Comparison of ENCODE assay signal across 19 mouse cellular contexts in the genomic region with DNA sequence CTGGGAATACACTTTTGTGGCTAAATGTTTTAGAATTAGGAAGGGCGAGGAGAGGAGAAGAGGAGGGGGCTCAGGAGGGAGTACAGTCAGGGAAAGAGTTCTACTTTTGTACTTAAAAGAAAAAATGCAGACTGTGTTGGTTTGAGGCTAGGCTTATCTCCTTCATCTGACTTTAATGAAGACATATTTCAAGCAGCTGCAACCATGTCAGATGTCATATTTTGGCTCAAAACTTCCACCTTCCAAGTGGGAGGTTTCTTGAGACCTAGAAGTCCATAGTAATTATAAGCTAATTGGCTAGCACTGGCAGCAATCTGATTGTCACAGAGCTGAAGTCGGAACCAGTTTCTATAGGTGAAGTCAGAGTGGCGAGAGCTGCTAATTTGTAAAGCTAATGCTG.
DNase-seq lines count a peak whose midpoint lies in the region; ATAC-seq and TF ChIP-seq lines count a peak whose summit lies in the region.
"Had no signal": no experiment of that assay in that cellular context is flagged by ENCODE, and none has a peak within 500 bp of the region (broad histone marks: within the 10 kb centered on the region; RNA-seq: fewer than 3 reads in every experiment).

No protein-coding gene starts in this region.

- H3K27me3 ChIP-seq in kidney, embryonic 14.5 days (ENCODE audit: control insufficient read depth, insufficient read depth, low read length), result no peaks in the 10 kb centered on the region
- no peaks in the 10 kb centered on the region for H3K27me3 ChIP-seq in lung, postnatal 0 days (replicated peaks; ENCODE audit: insufficient read depth, low read length)
- H3K27me3 ChIP-seq in stomach, postnatal 0 days (ENCODE audit: control insufficient read depth, insufficient read depth, low read length), result no peaks in the 10 kb centered on the region

- H3K9me3 ChIP-seq in kidney, embryonic 14.5 days (ENCODE audit: control insufficient read depth, low read length), result no peaks in the 10 kb centered on the region
- H3K9me3 ChIP-seq in lung, postnatal 0 days (ENCODE audit: low read length), result no peaks in the 10 kb centered on the region
- no peaks in the 10 kb centered on the region for H3K9me3 ChIP-seq in stomach, postnatal 0 days (ENCODE audit: control insufficient read depth, low read length)
- H3K9me3 ChIP-seq: forebrain, embryonic 12.5 days; hindbrain, embryonic 12.5 days; liver, embryonic 12.5 days had no signal

- peak; percentile 42 for DNase-seq in embryo, embryonic 10.5 days (ENCODE audit: low spot score)
- DNase-seq in embryo, embryonic 9.5 days (ENCODE audit: extremely low spot score), result no peak
- no peak for DNase-seq in kidney, postnatal 4 days
- DNase-seq in lung, postnatal 0 days (ENCODE audit: low spot score), result peak; percentile 63
- no peak for DNase-seq in lung, postnatal 4 days
- DNase-seq in stomach, postnatal 0 days (ENCODE audit: low spot score), result no peak
- DNase-seq in thymus, postnatal 10 days (ENCODE audit: low spot score in 2 of 2), result no peak
- DNase-seq: adrenal gland, postnatal 14 days; cerebellum, adult 9-11 months; gastrocnemius, postnatal 14 days; heart, adult 18-20 months; heart, postnatal 10 days; kidney, postnatal 10 days had no signal

- no peak overlapping the region for H3K9ac ChIP-seq in kidney, embryonic 14.5 days (ENCODE audit: low read depth, low read length)
- no peak overlapping the region for H3K9ac ChIP-seq in lung, postnatal 0 days (replicated peaks; ENCODE audit: low read depth)
- no peak overlapping the region for H3K9ac ChIP-seq in stomach, postnatal 0 days (ENCODE audit: low read length)
- H3K9ac ChIP-seq: forebrain, embryonic 12.5 days; hindbrain, embryonic 12.5 days; liver, embryonic 12.5 days had no signal

- H3K4me3 ChIP-seq in kidney, embryonic 14.5 days (ENCODE audit: low read length), result no peak overlapping the region
- H3K4me3 ChIP-seq in lung, postnatal 0 days (ENCODE audit: low read depth, low read length), result no peak overlapping the region
- H3K4me3 ChIP-seq in stomach, postnatal 0 days (ENCODE audit: low read depth, low read length), result no peak overlapping the region
- H3K4me3 ChIP-seq: forebrain, embryonic 12.5 days; hindbrain, embryonic 12.5 days; liver, embryonic 12.5 days had no signal

- no peak for ATAC-seq in kidney, embryonic 14.5 days (ENCODE audit: low FRiP score, low TSS enrichment)
- no peak for ATAC-seq in lung, postnatal 0 days
- no peak for ATAC-seq in stomach, postnatal 0 days (ENCODE audit: low FRiP score, low TSS enrichment)
- ATAC-seq: activated CD4-positive, CD25-positive, alpha-beta regulatory T cell, adult 4 months; CD4-positive, CD25-positive, alpha-beta regulatory T cell, adult 4 months; liver, embryonic 12.5 days had no signal

- TF ChIP-seq CTCF in lung, postnatal 0 days (IDR thresholded peaks at IDR 0.05), result no peak
- no peak for TF ChIP-seq CTCF in stomach, postnatal 0 days (IDR thresholded peaks at IDR 0.05; ENCODE audit: low read depth)

- H3K4me1 ChIP-seq in kidney, embryonic 14.5 days (ENCODE audit: control insufficient read depth, insufficient read depth, low read length), result peaks cover 33% of the 10 kb centered on the region
- H3K4me1 ChIP-seq in lung, postnatal 0 days (ENCODE audit: insufficient read depth, low read depth, low read length), result peaks cover 3% of the 10 kb centered on the region; the same call in 1 of the 2 replicates
- peaks cover 9% of the 10 kb centered on the region; the same call in 1 of the 2 replicates for H3K4me1 ChIP-seq in stomach, postnatal 0 days (replicated peaks; ENCODE audit: control insufficient read depth, insufficient read depth)

- no peaks in the 10 kb centered on the region for H3K36me3 ChIP-seq in kidney, embryonic 14.5 days (ENCODE audit: control insufficient read depth, insufficient read depth, low read length)
- H3K36me3 ChIP-seq in lung, postnatal 0 days (ENCODE audit: insufficient read depth, low read length), result no peaks in the 10 kb centered on the region
- no peaks in the 10 kb centered on the region for H3K36me3 ChIP-seq in stomach, postnatal 0 days (ENCODE audit: control insufficient read depth, insufficient read depth, low read length)
- H3K36me3 ChIP-seq: forebrain, embryonic 12.5 days; hindbrain, embryonic 12.5 days; liver, embryonic 12.5 days had no signal

- WGBS in kidney, embryonic 14.5 days, result 45% methylated on average over 3 of the region's 3 CpGs
- WGBS in lung, postnatal 0 days, result 60% methylated on average over 3 of the region's 3 CpGs
- WGBS in stomach, postnatal 0 days, result 67% methylated on average over 3 of the region's 3 CpGs

- H3K4me2 ChIP-seq in kidney, embryonic 14.5 days (replicated peaks; ENCODE audit: low read depth, low read length), result no peak overlapping the region
- H3K4me2 ChIP-seq in lung, postnatal 0 days (replicated peaks; ENCODE audit: low read depth, low read length), result no peak overlapping the region
- H3K4me2 ChIP-seq in stomach, postnatal 0 days (replicated peaks; ENCODE audit: low read depth), result no peak overlapping the region
- H3K4me2 ChIP-seq: forebrain, embryonic 12.5 days; hindbrain, embryonic 12.5 days; liver, embryonic 12.5 days had no signal

- H3K27ac ChIP-seq in kidney, embryonic 14.5 days (ENCODE audit: low read depth, low read length), result peak overlapping the region; percentile 78
- peak overlapping the region; percentile 81 for H3K27ac ChIP-seq in lung, postnatal 0 days (ENCODE audit: low read length)
- 0 out of 2 replicates have a peak overlapping the region, but pooled peaks have one; percentile 35 for H3K27ac ChIP-seq in stomach, postnatal 0 days (replicated peaks)
- H3K27ac ChIP-seq: forebrain, embryonic 12.5 days; hindbrain, embryonic 12.5 days; liver, embryonic 12.5 days had no signal

- no peak for TF ChIP-seq EP300 in lung, postnatal 0 days (IDR thresholded peaks at IDR 0.05)
- TF ChIP-seq EP300 in stomach, postnatal 0 days (optimal IDR thresholded peaks at IDR 0.05), result no peak

Comparison
In these comparisons a context has a peak if more than half of its experiments do, and no peak if none do; other contexts are left out.
1. DNase-seq: peak in embryo, embryonic 10.5 days (single experiment) and lung, postnatal 0 days (single experiment); none in embryo, embryonic 9.5 days (single experiment), kidney, postnatal 4 days (0 of 2), lung, postnatal 4 days (0 of 2), stomach, postnatal 0 days (single experiment) and thymus, postnatal 10 days (0 of 2).
2. Peak in every context shown above with its lines, with median percentiles within 50 percentile points of each other: H3K27ac ChIP-seq.